Mouse (Mus musculus) embryonic facial prominence, embryonic 12.5 days (tissue): ENCODE data around the gene Gpr82. TPM values are rescaled to one million over a fixed set of nuclear protein-coding genes. Genes with fewer than 3 reads are reported as not detected.

ENCODE experiments used
- ATAC-seq: fragments of 200-750 bp; cut with Nextera tagmentation; 2 replicates; pipeline ENCODE4 v1.8.0; 2017; ENCODE audit not compliant: insufficient number of reproducible peaks, insufficient read depth, low FRiP score, low TSS enrichment
- H3K27ac ChIP-seq: fragments of 300-500 bp; sonication (generic); 2 replicates; pipeline ENCODE4 v1.5.1; 2016; ENCODE audit warnings: mild to moderate bottlenecking
- H3K27me3 ChIP-seq: fragments of 300-500 bp; sonication (generic); 2 replicates; pipeline ENCODE4 v1.6.1; 2016; ENCODE audit warnings: mild to moderate bottlenecking, moderate library complexity
- H3K36me3 ChIP-seq: fragments of 300-500 bp; sonication (generic); 2 replicates; pipeline ENCODE4 v1.6.1; 2016; ENCODE audit warnings: mild to moderate bottlenecking
- H3K4me1 ChIP-seq: fragments of 300-500 bp; sonication (generic); 2 replicates; pipeline ENCODE4 v1.6.1; 2016
- H3K4me2 ChIP-seq: fragments of 300-500 bp; sonication (generic); replicated peaks from 2 replicates; pipeline ENCODE4 v1.6.1; 2016; ENCODE audit warnings: mild to moderate bottlenecking, moderate library complexity
- H3K4me3 ChIP-seq: fragments of 300-500 bp; sonication (generic); 2 replicates; pipeline ENCODE4 v1.5.1; 2016; ENCODE audit warnings: mild to moderate bottlenecking
- H3K9ac ChIP-seq: fragments of 300-500 bp; sonication (generic); 2 replicates; pipeline ENCODE4 v1.6.1; 2016; ENCODE audit warnings: mild to moderate bottlenecking, moderate library complexity
- H3K9me3 ChIP-seq: fragments of 300-500 bp; sonication (generic); 2 replicates; pipeline ENCODE4 v1.6.1; 2016; ENCODE audit warnings: mild to moderate bottlenecking, moderate library complexity
- WGBS: fragments of 180-500 bp; shearing (Covaris S2); methylation state at CpG from one replicate; pipeline ENCODE4 v1.1.7; 2016; 5-methylcytosine and 5-hydroxymethylcytosine counted together
- polyA plus RNA-seq: library from polyadenylated mRNA; unstranded; fragments of >200 nt; fragmentation: Nextera tagmentation; extraction: Ambion mirVana; gene quantifications from 2 replicates; pipeline ENCODE4 v1.2.1, GENCODE M21; 2016

Gpr82 gene
- 0.57 and 0.65 TPM in 2 replicates for polyA plus RNA-seq

- Histone ChIP-seq H3K9ac (no peak within 1 kb of the TSS), H3K4me2 (no peak within 1 kb of the TSS), H3K4me1 (no peaks in the 10 kb centered on the region), H3K9me3 (no peaks in the 10 kb centered on the region), H3K4me3 (no peak within 1 kb of the TSS), H3K27me3 (no peaks in the 10 kb centered on the region), H3K27ac (no peak within 1 kb of the TSS), H3K36me3 (no peaks in the 10 kb centered on the region)
- WGBS, result 80% methylated on average over 5 of the region's 5 CpGs
- no peak for ATAC-seq
Measured at GRCm38 (mm10) chrX:13661063-13661462, at the start of gene Gpr82. Gpr82 (plus strand) TSS chrX:13661363.

GRCm38 (mm10) chrX:13612115-13612514, 49.0 kb upstream of the Gpr82 start:
- Histone ChIP-seq H3K9me3 (no peaks in the 10 kb centered on the region), H3K9ac (no peak overlapping the region), H3K36me3 (no peaks in the 10 kb centered on the region), H3K4me2 (no peak overlapping the region), H3K27ac (no peak overlapping the region), H3K4me3 (no peak overlapping the region), H3K4me1 (no peaks in the 10 kb centered on the region), H3K27me3 (no peaks in the 10 kb centered on the region)
- 77% methylated on average over 2 of the region's 2 CpGs for WGBS
- ATAC-seq, result no peak

GRCm38 (mm10) chrX:13616726-13617125, 44.4 kb upstream of the Gpr82 start:
- 53% methylated on average over 1 of the region's 1 CpGs for WGBS
- no peak overlapping the region for H3K27ac ChIP-seq

GRCm38 (mm10) chrX:13617294-13617693, 43.9 kb upstream of the Gpr82 start:
- no peak overlapping the region for H3K4me2 ChIP-seq
- H3K27ac ChIP-seq, result no peak overlapping the region
- no peaks in the 10 kb centered on the region for H3K9me3 ChIP-seq
- 96% methylated on average over 1 of the region's 1 CpGs for WGBS
- no peak overlapping the region for H3K9ac ChIP-seq
- no peaks in the 10 kb centered on the region for H3K27me3 ChIP-seq
- H3K36me3 ChIP-seq, result no peaks in the 10 kb centered on the region; the same call in 1 of the 2 replicates
- no peak for ATAC-seq
- H3K4me3 ChIP-seq, result no peak overlapping the region
- H3K4me1 ChIP-seq, result no peaks in the 10 kb centered on the region

More at GRCm38 (mm10) chrX:13616726-13617125, 44.4 kb upstream of the Gpr82 start:
- Histone ChIP-seq H3K27me3 (no peaks in the 10 kb centered on the region), H3K4me3 (no peak overlapping the region), H3K4me1 (no peaks in the 10 kb centered on the region), H3K4me2 (no peak overlapping the region), H3K36me3 (no peaks in the 10 kb centered on the region; the same call in 1 of the 2 replicates), H3K9me3 (no peaks in the 10 kb centered on the region), H3K9ac (no peak overlapping the region)
- ATAC-seq, result no peak

- Histone ChIP-seq H3K4me1 (no peaks in the 10 kb centered on the region), H3K4me2 (no peak overlapping the region), H3K9ac (no peak overlapping the region), H3K27me3 (no peaks in the 10 kb centered on the region), H3K4me3 (no peak overlapping the region), H3K27ac (no peak overlapping the region), H3K9me3 (no peaks in the 10 kb centered on the region), H3K36me3 (no peaks in the 10 kb centered on the region; the same call in 1 of the 2 replicates)
- 80% methylated on average over 4 of the region's 4 CpGs for WGBS
- no peak for ATAC-seq
Measured at GRCm38 (mm10) chrX:13618476-13618875, 42.7 kb upstream of the Gpr82 start.

GRCm38 (mm10) chrX:13621473-13621872, 39.7 kb upstream of the Gpr82 start:
- Histone ChIP-seq H3K4me2 (no peak overlapping the region), H3K27ac (no peak overlapping the region), H3K9ac (no peak overlapping the region), H3K4me3 (no peak overlapping the region), H3K27me3 (no peaks in the 10 kb centered on the region), H3K36me3 (no peaks in the 10 kb centered on the region; the same call in 1 of the 2 replicates), H3K4me1 (no peaks in the 10 kb centered on the region), H3K9me3 (no peaks in the 10 kb centered on the region)
- no peak for ATAC-seq
- 87% methylated on average over 4 of the region's 4 CpGs for WGBS

GRCm38 (mm10) chrX:13622654-13623053, 38.5 kb upstream of the Gpr82 start:
- Histone ChIP-seq H3K4me1 (no peaks in the 10 kb centered on the region), H3K27ac (no peak overlapping the region), H3K4me3 (no peak overlapping the region), H3K9me3 (no peaks in the 10 kb centered on the region), H3K4me2 (no peak overlapping the region), H3K36me3 (no peaks in the 10 kb centered on the region; the same call in 1 of the 2 replicates), H3K27me3 (no peaks in the 10 kb centered on the region), H3K9ac (no peak overlapping the region)
- WGBS, result 80% methylated on average over 5 of the region's 5 CpGs
- ATAC-seq, result no peak

GRCm38 (mm10) chrX:13631599-13632283, 29.4 kb upstream of the Gpr82 start, which contains the start of gene Gpr34:
Gpr34 (plus strand) TSS chrX:13632089.
- Histone ChIP-seq H3K4me1 (no peaks in the 10 kb centered on the region), H3K27ac (no peak within 1 kb of the TSS), H3K36me3 (no peaks in the 10 kb centered on the region), H3K4me2 (no peak within 1 kb of the TSS), H3K4me3 (no peak within 1 kb of the TSS), H3K9ac (no peak within 1 kb of the TSS), H3K9me3 (no peaks in the 10 kb centered on the region), H3K27me3 (no peaks in the 10 kb centered on the region)
- no peak for ATAC-seq
- WGBS, result 69% methylated on average over 5 of the region's 5 CpGs

GRCm38 (mm10) chrX:13636398-13636797, 24.8 kb upstream of the Gpr82 start:
- Histone ChIP-seq H3K4me1 (no peaks in the 10 kb centered on the region), H3K4me3 (no peak overlapping the region), H3K9me3 (no peaks in the 10 kb centered on the region), H3K27me3 (no peaks in the 10 kb centered on the region), H3K36me3 (no peaks in the 10 kb centered on the region), H3K27ac (no peak overlapping the region), H3K9ac (no peak overlapping the region), H3K4me2 (no peak overlapping the region)
- WGBS, result 92% methylated on average over 1 of the region's 1 CpGs
- no peak for ATAC-seq

GRCm38 (mm10) chrX:13638894-13639293, 22.3 kb upstream of the Gpr82 start:
- Histone ChIP-seq H3K27ac (no peak overlapping the region), H3K4me1 (no peaks in the 10 kb centered on the region), H3K9ac (no peak overlapping the region), H3K9me3 (no peaks in the 10 kb centered on the region), H3K4me3 (no peak overlapping the region), H3K36me3 (no peaks in the 10 kb centered on the region), H3K27me3 (no peaks in the 10 kb centered on the region), H3K4me2 (no peak overlapping the region)
- WGBS, result 69% methylated on average over 2 of the region's 2 CpGs
- no peak for ATAC-seq

- Histone ChIP-seq H3K9ac (no peak overlapping the region), H3K36me3 (no peaks in the 10 kb centered on the region), H3K4me2 (no peak overlapping the region), H3K27me3 (no peaks in the 10 kb centered on the region), H3K4me1 (no peaks in the 10 kb centered on the region), H3K4me3 (no peak overlapping the region), H3K27ac (no peak overlapping the region), H3K9me3 (no peaks in the 10 kb centered on the region)
- no peak for ATAC-seq
- WGBS, result 83% methylated on average over 2 of the region's 2 CpGs
Measured at GRCm38 (mm10) chrX:13651889-13652288, 9.3 kb upstream of the Gpr82 start.

GRCm38 (mm10) chrX:13652291-13652690, 8.9 kb upstream of the Gpr82 start:
- no peak overlapping the region for H3K4me3 ChIP-seq
- H3K36me3 ChIP-seq, result no peaks in the 10 kb centered on the region
- H3K9ac ChIP-seq, result no peak overlapping the region
- no peak overlapping the region for H3K27ac ChIP-seq
- no peaks in the 10 kb centered on the region for H3K27me3 ChIP-seq
- no peaks in the 10 kb centered on the region for H3K9me3 ChIP-seq
- H3K4me1 ChIP-seq, result no peaks in the 10 kb centered on the region
- H3K4me2 ChIP-seq, result no peak overlapping the region
- no peak for ATAC-seq
- WGBS, result 86% methylated on average over 1 of the region's 1 CpGs
